Mouse (Mus musculus): ENCODE data around the gene Fcrl5. TPM values are rescaled to one million over a fixed set of nuclear protein-coding genes. Genes with fewer than 3 reads are reported as not detected.

Gene Fcrl5
- 0.07 TPM in 1 of 2 replicates, not detected in the other for total RNA-seq (2014; rRNA removed)
- polyA plus RNA-seq (2012; rRNA removed), result 0.04 TPM in 1 of 2 replicates, not detected in the other

DNA sequence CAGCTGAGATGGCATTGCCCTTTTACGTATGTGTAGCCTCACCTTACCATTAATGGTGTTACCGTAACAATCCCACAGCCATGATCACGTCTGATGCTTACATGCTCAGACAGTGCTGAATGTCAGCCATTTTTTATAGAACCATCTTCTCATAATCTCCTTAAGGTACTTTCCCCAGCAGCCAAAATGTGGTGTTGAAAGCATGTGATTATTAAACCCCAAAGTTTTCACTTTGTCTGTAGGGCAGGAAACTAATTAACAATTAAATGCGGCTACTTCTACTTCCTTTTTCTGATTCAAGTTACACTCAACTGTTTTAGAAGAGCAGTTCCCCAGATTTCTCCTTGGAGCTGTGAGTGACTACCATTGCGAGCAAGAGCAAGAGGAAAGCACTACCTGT is at the start of gene Fcrl5:
Fcrl5 (plus strand) TSS at position 295 of the 400 bp plus-strand sequence.
- 86% methylated on average over 5 of the region's 5 CpGs for WGBS
- Histone ChIP-seq H3K9ac (ENCODE audit: low read depth, low read length) (no peak within 1 kb of the TSS), H3K79me2 (ENCODE audit: control insufficient read depth, insufficient read depth, low read length) (no peaks in the 10 kb centered on the region), H3K27me3 (ENCODE audit: control insufficient read depth, insufficient read depth, low read length) (no peaks in the 10 kb centered on the region), H3K27ac (replicated peaks; ENCODE audit: insufficient read depth, low read depth, low read length) (no peak within 1 kb of the TSS), H3K4me1 (ENCODE audit: control insufficient read depth, insufficient read depth, low read length) (no peaks in the 10 kb centered on the region), H3K4me3 (ENCODE audit: insufficient read depth, low read depth, low read length) (no peak within 1 kb of the TSS), H3K36me3 (ENCODE audit: control insufficient read depth, insufficient read depth, low read length) (no peaks in the 10 kb centered on the region)
- TF ChIP-seq POLR2A (IDR thresholded peaks at IDR 0.05; ENCODE audit: extremely low read depth, insufficient read depth, low read length) (no peak), CTCF (IDR thresholded peaks at IDR 0.05; ENCODE audit: low read depth, low read length) (no peak)
- peak; percentile 0 for DNase-seq (ENCODE audit: extremely low read depth, low read depth, low spot score)

DNA sequence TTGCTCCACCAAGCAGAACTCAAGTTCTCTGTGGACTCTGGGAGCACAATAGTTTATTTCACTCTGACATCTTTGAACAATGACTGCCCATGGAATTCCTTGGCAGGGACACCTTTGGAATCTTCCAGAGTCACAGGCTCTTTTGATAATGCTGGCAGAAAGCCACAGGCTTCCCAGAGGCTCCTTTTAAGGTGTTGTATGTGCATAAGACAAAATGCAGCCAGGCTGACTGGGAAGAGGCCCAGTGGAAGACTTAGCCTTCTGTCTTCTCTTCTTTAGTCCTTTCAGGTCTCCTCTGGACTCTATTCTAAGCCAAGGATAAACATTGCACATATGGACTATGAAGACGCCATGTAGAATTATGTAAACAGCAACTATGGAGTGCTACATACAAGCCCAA is 44.6 kb upstream of the Fcrl5 start:
- Histone ChIP-seq H3K27me3 (ENCODE audit: control insufficient read depth, insufficient read depth, low read length) (no peaks in the 10 kb centered on the region), H3K4me1 (ENCODE audit: control insufficient read depth, insufficient read depth, low read length) (no peaks in the 10 kb centered on the region), H3K36me3 (ENCODE audit: control insufficient read depth, insufficient read depth, low read length) (no peaks in the 10 kb centered on the region), H3K79me2 (ENCODE audit: control insufficient read depth, insufficient read depth, low read length) (no peaks in the 10 kb centered on the region), H3K9ac (ENCODE audit: low read depth, low read length) (no peak overlapping the region), H3K4me3 (ENCODE audit: insufficient read depth, low read depth, low read length) (no peak overlapping the region), H3K27ac (replicated peaks; ENCODE audit: insufficient read depth, low read depth, low read length) (no peak overlapping the region)
- DNase-seq (ENCODE audit: extremely low read depth, low read depth, low spot score), result no peak
- TF ChIP-seq POLR2A (IDR thresholded peaks at IDR 0.05; ENCODE audit: extremely low read depth, insufficient read depth, low read length) (no peak), CTCF (IDR thresholded peaks at IDR 0.05; ENCODE audit: low read depth, low read length) (no peak)
- 81% methylated on average over 1 of the region's 1 CpGs for WGBS

DNA sequence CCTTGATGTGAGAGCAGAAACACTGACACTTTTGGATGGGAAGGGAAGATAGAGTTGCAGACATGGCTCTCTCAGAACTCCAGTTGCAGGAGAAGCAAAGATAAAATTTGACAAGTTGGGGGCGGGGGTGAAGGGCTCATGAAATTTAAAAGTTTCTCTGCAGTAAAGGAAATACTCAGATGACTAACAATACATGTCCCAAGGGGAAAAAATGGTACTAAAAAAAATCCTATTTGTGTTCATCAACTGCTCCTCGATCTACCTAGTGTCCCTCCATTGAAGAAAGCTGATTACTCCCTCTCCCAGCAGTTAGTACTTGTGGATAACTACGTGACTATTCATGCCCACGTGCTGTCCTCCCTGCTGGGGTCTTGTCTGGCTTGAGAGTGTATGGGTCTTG is 36.8 kb upstream of the Fcrl5 start:
- Histone ChIP-seq H3K4me1 (ENCODE audit: control insufficient read depth, insufficient read depth, low read length) (no peaks in the 10 kb centered on the region), H3K27me3 (ENCODE audit: control insufficient read depth, insufficient read depth, low read length) (no peaks in the 10 kb centered on the region), H3K4me3 (ENCODE audit: insufficient read depth, low read depth, low read length) (no peak overlapping the region), H3K36me3 (ENCODE audit: control insufficient read depth, insufficient read depth, low read length) (no peaks in the 10 kb centered on the region), H3K79me2 (ENCODE audit: control insufficient read depth, insufficient read depth, low read length) (no peaks in the 10 kb centered on the region), H3K27ac (replicated peaks; ENCODE audit: insufficient read depth, low read depth, low read length) (no peak overlapping the region), H3K9ac (ENCODE audit: low read depth, low read length) (no peak overlapping the region)
- TF ChIP-seq CTCF (IDR thresholded peaks at IDR 0.05; ENCODE audit: low read depth, low read length) (no peak), POLR2A (IDR thresholded peaks at IDR 0.05; ENCODE audit: extremely low read depth, insufficient read depth, low read length) (no peak)
- 65% methylated on average over 4 of the region's 4 CpGs for WGBS
- DNase-seq (ENCODE audit: extremely low read depth, low read depth, low spot score), result no peak

DNA sequence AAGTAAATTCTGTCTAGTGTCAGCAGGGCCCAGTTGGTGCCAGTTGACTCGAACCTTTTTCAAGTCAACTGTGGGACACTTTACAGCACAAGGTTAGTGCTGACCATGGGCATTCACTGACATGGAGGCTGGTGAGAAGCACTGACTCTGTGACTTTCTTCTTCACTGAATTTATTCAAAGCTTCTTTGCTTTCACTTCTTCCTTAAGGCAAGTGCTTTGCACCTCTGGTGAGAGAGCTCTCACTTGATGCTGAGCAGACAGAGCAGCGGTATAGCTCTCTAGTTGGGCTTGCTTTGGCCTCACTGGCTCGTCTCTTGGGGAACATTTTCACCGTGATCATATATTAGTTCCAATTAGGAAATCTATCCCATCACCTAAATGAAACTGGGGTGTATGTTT is 35.7 kb upstream of the Fcrl5 start:
- Histone ChIP-seq H3K27me3 (ENCODE audit: control insufficient read depth, insufficient read depth, low read length) (no peaks in the 10 kb centered on the region), H3K79me2 (ENCODE audit: control insufficient read depth, insufficient read depth, low read length) (no peaks in the 10 kb centered on the region), H3K4me3 (ENCODE audit: insufficient read depth, low read depth, low read length) (no peak overlapping the region), H3K36me3 (ENCODE audit: control insufficient read depth, insufficient read depth, low read length) (no peaks in the 10 kb centered on the region), H3K9ac (ENCODE audit: low read depth, low read length) (no peak overlapping the region), H3K4me1 (ENCODE audit: control insufficient read depth, insufficient read depth, low read length) (no peaks in the 10 kb centered on the region), H3K27ac (replicated peaks; ENCODE audit: insufficient read depth, low read depth, low read length) (no peak overlapping the region)
- DNase-seq (ENCODE audit: extremely low read depth, low read depth, low spot score), result no peak
- 78% methylated on average over 4 of the region's 4 CpGs for WGBS
- TF ChIP-seq POLR2A (IDR thresholded peaks at IDR 0.05; ENCODE audit: extremely low read depth, insufficient read depth, low read length) (no peak), CTCF (IDR thresholded peaks at IDR 0.05; ENCODE audit: low read depth, low read length) (no peak)

DNA sequence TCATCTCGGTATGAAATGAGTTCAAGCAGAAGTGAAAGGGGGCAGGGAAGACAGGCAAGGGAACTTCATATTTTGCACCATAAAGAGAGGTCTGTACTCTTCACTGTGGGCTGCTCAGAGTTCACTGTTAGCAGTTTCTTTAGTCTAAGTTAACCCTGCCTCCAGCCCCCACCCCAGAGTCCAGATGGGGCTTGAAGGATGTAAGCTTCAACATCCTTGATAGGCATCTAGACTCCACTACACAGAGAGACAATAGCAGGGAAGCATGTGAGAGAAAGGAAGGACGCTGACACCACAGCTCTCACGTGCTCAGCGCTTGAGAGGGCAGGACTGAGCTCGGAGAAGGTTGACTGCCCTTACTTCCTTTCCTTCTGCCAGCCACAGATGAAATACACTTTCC is 34.3 kb upstream of the Fcrl5 start:
- H3K4me1 ChIP-seq (ENCODE audit: control insufficient read depth, insufficient read depth, low read length), result no peaks in the 10 kb centered on the region
- H3K79me2 ChIP-seq (ENCODE audit: control insufficient read depth, insufficient read depth, low read length), result no peaks in the 10 kb centered on the region
- H3K27me3 ChIP-seq (ENCODE audit: control insufficient read depth, insufficient read depth, low read length), result no peaks in the 10 kb centered on the region
- WGBS, result 55% methylated on average over 5 of the region's 5 CpGs
- peak; percentile 32 for DNase-seq (ENCODE audit: extremely low read depth, low read depth, low spot score)
- no peak overlapping the region for H3K9ac ChIP-seq (ENCODE audit: low read depth, low read length)
- TF ChIP-seq POLR2A (IDR thresholded peaks at IDR 0.05; ENCODE audit: extremely low read depth, insufficient read depth, low read length), result no peak
- no peak for TF ChIP-seq CTCF (IDR thresholded peaks at IDR 0.05; ENCODE audit: low read depth, low read length)
- H3K4me3 ChIP-seq (ENCODE audit: insufficient read depth, low read depth, low read length), result no peak overlapping the region
- H3K27ac ChIP-seq (replicated peaks; ENCODE audit: insufficient read depth, low read depth, low read length), result no peak overlapping the region
- H3K36me3 ChIP-seq (ENCODE audit: control insufficient read depth, insufficient read depth, low read length), result no peaks in the 10 kb centered on the region

DNA sequence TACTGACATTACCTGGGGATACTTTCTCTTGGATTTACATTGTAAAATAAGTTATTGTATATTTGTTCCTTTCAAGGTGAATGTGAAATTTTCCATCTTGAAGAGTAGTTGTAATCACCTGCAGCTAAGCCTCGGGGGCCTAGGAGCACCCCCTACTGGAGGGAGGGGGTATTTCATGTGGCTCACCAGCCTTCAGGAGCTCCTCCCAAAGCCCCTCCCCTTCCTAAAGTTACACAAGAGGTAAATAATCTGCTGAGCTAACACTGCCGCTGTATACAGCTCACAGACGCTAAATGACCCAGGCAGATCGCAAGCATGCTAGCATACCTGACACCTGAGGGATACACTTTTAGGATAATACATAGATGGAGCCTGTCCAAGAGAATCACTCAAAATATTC is 27.4 kb upstream of the Fcrl5 start:
- TF ChIP-seq CTCF (IDR thresholded peaks at IDR 0.05; ENCODE audit: low read depth, low read length) (peak; percentile 58), POLR2A (IDR thresholded peaks at IDR 0.05; ENCODE audit: extremely low read depth, insufficient read depth, low read length) (no peak)
- peak; percentile 34 for DNase-seq (ENCODE audit: extremely low read depth, low read depth, low spot score)
- Histone ChIP-seq H3K27me3 (ENCODE audit: control insufficient read depth, insufficient read depth, low read length) (no peaks in the 10 kb centered on the region), H3K4me3 (ENCODE audit: insufficient read depth, low read depth, low read length) (no peak overlapping the region), H3K27ac (replicated peaks; ENCODE audit: insufficient read depth, low read depth, low read length) (no peak overlapping the region), H3K36me3 (ENCODE audit: control insufficient read depth, insufficient read depth, low read length) (no peaks in the 10 kb centered on the region), H3K4me1 (ENCODE audit: control insufficient read depth, insufficient read depth, low read length) (no peaks in the 10 kb centered on the region), H3K79me2 (ENCODE audit: control insufficient read depth, insufficient read depth, low read length) (no peaks in the 10 kb centered on the region), H3K9ac (ENCODE audit: low read depth, low read length) (no peak overlapping the region)
- 6% methylated on average over 4 of the region's 4 CpGs for WGBS
